Mouse (Mus musculus): ENCODE data around the gene Gm13691. TPM values are rescaled to one million over a fixed set of nuclear protein-coding genes. Genes with fewer than 3 reads are reported as not detected.
A peak's percentile ranks its signal among the peaks of the same experiment; 100 is the strongest.
"Not testable (repeated sequence)": the region's sequence is repeated elsewhere in the genome, so short reads cannot be mapped to it uniquely, and the experiment has no call there.

The Gm13691 gene
- polyA plus RNA-seq (2016; fragmentation: Nextera tagmentation; extraction: Ambion mirVana): not detected in 2 replicates

DNA sequence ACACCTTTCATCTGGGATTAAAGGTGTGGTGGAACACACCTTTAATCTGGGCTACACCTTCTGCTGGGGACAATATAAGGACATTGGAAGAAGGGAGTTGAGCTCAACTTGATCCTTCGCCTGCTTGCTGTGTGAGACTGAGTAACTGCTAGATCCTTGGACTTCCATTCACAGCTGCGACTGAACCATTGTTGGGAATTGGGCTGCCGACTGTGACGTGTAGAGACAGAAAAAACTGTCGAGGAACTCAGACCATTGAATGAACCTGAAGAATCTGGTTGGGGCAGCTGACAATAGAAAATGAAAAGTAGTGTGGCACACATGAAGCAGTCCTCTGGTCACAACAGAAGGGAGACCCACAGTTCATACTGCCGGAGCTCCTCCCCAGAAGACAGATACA, at the start of gene Gm13691:
Gene Gm13691, plus strand, starts transcription at position 301 of the 400 bp plus-strand sequence.
- H3K4me2 ChIP-seq; H3K27me3 ChIP-seq; H3K9ac ChIP-seq; ATAC-seq (ENCODE audit: low FRiP score); H3K27ac ChIP-seq; H3K36me3 ChIP-seq (replicated peaks); H3K4me1 ChIP-seq; H3K9me3 ChIP-seq; H3K4me3 ChIP-seq (replicated peaks): not testable (repeated sequence)
- WGBS: no CpG with 5 or more reads among the region's 6 CpGs

- peak; percentile 98 for ATAC-seq (ENCODE audit: low FRiP score)
Observed at GRCm38 (mm10) chr2:83940931-83941361, 49.4 kb upstream of the Gm13691 start, which contains the start of gene Zswim2. Gene Zswim2 (minus strand): TSS chr2:83941228.

GRCm38 (mm10) chr2:83941378-83941777, 49.0 kb upstream of the Gm13691 start:
- no peaks in the 10 kb centered on the region for H3K36me3 ChIP-seq (replicated peaks)
- peak; percentile 53; the same call in 1 of the 2 replicates for ATAC-seq (ENCODE audit: low FRiP score)
- H3K9me3 ChIP-seq: no peaks in the 10 kb centered on the region
- H3K9ac ChIP-seq: no peak overlapping the region
- H3K27ac ChIP-seq: no peak overlapping the region
- peak overlapping the region; percentile 35 for H3K4me3 ChIP-seq (replicated peaks)
- H3K4me1 ChIP-seq: peaks cover 4% of the 10 kb centered on the region; the same call in 1 of the 2 replicates
- WGBS: 45% methylated on average over 3 of the region's 3 CpGs
- H3K4me2 ChIP-seq: peak overlapping the region; percentile 51
- H3K27me3 ChIP-seq: no peaks in the 10 kb centered on the region

More at GRCm38 (mm10) chr2:83940931-83941361, 49.4 kb upstream of the Gm13691 start, which contains the start of gene Zswim2:
- H3K27me3 ChIP-seq: no peaks in the 10 kb centered on the region
- H3K9ac ChIP-seq: no peak within 1 kb of the TSS
- H3K4me3 ChIP-seq (replicated peaks): peak within 1 kb of the TSS; percentile 35
- WGBS: under 1% methylated on average over 20 of the region's 20 CpGs
- H3K4me1 ChIP-seq: peaks cover 4% of the 10 kb centered on the region; the same call in 1 of the 2 replicates
- H3K27ac ChIP-seq: peak within 1 kb of the TSS; percentile 5; the same call in 1 of the 2 replicates
- no peaks in the 10 kb centered on the region for H3K9me3 ChIP-seq
- peak within 1 kb of the TSS; percentile 51 for H3K4me2 ChIP-seq
- no peaks in the 10 kb centered on the region for H3K36me3 ChIP-seq (replicated peaks)

DNA sequence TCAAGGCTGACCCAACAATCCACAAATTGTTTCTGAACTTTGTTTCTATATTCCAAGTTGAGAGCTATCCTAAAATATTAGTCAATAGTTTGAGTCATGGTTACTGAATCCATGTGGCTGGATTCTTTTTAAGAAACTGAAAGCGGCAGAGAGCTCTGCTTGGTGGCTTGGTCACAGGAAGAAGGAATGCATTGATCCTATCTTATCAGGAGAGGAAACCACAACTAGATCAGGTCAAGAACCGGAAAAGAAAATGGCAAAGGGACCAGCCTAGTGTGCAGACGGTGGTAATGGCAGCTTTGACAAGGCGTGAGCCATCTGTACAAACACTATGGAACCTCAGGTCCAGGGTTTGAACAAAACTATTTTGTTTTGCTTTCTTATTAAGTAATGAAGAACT, 48.6 kb upstream of the Gm13691 start:
- no peak for ATAC-seq (ENCODE audit: low FRiP score)
- 81% methylated on average over 4 of the region's 4 CpGs for WGBS
- peaks cover 4% of the 10 kb centered on the region; the same call in 1 of the 2 replicates for H3K4me1 ChIP-seq
- H3K27ac ChIP-seq: no peak overlapping the region
- H3K36me3 ChIP-seq (replicated peaks): no peaks in the 10 kb centered on the region
- H3K4me2 ChIP-seq: no peak overlapping the region
- no peak overlapping the region for H3K4me3 ChIP-seq (replicated peaks)
- no peaks in the 10 kb centered on the region for H3K27me3 ChIP-seq
- no peak overlapping the region for H3K9ac ChIP-seq
- no peaks in the 10 kb centered on the region for H3K9me3 ChIP-seq

DNA sequence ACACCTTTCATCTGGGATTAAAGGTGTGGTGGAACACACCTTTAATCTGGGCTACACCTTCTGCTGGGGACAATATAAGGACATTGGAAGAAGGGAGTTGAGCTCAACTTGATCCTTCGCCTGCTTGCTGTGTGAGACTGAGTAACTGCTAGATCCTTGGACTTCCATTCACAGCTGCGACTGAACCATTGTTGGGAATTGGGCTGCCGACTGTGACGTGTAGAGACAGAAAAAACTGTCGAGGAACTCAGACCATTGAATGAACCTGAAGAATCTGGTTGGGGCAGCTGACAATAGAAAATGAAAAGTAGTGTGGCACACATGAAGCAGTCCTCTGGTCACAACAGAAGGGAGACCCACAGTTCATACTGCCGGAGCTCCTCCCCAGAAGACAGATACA, 35.0 kb upstream of the Gm13691 start, which contains the start of gene Gm13698:
Gene Gm13698, plus strand, starts transcription at position 301 of the 400 bp plus-strand sequence.
- H3K4me3 ChIP-seq (replicated peaks); H3K4me2 ChIP-seq; H3K27ac ChIP-seq; H3K27me3 ChIP-seq; H3K9ac ChIP-seq; H3K4me1 ChIP-seq; H3K9me3 ChIP-seq; ATAC-seq (ENCODE audit: low FRiP score); H3K36me3 ChIP-seq (replicated peaks): not testable (repeated sequence)
- no CpG with 5 or more reads among the region's 6 CpGs for WGBS

- ATAC-seq (ENCODE audit: low FRiP score); H3K27ac ChIP-seq: not testable (repeated sequence)
- WGBS: no CpG with 5 or more reads among the region's 6 CpGs
Observed at GRCm38 (mm10) chr2:83961203-83961602, 29.1 kb upstream of the Gm13691 start, which contains the start of gene Gm13693. Gene Gm13693 (plus strand): TSS chr2:83961503.

GRCm38 (mm10) chr2:83967013-83967412, 23.3 kb upstream of the Gm13691 start, which contains the start of gene Gm13695:
Gene Gm13695 (plus strand): TSS chr2:83967313.
- not testable (repeated sequence) for H3K27ac ChIP-seq; H3K27me3 ChIP-seq; H3K4me1 ChIP-seq; H3K9ac ChIP-seq; H3K36me3 ChIP-seq (replicated peaks); ATAC-seq (ENCODE audit: low FRiP score); H3K4me3 ChIP-seq (replicated peaks); H3K4me2 ChIP-seq; H3K9me3 ChIP-seq
- no CpG with 5 or more reads among the region's 6 CpGs for WGBS

More at GRCm38 (mm10) chr2:83961203-83961602, 29.1 kb upstream of the Gm13691 start, which contains the start of gene Gm13693:
- H3K9me3 ChIP-seq; H3K4me2 ChIP-seq; H3K9ac ChIP-seq; H3K4me1 ChIP-seq; H3K36me3 ChIP-seq (replicated peaks); H3K4me3 ChIP-seq (replicated peaks); H3K27me3 ChIP-seq: not testable (repeated sequence)

GRCm38 (mm10) chr2:83972823-83973222, 17.5 kb upstream of the Gm13691 start, which contains the start of gene Gm13696:
Gene Gm13696 (plus strand): TSS chr2:83973123.
- H3K27me3 ChIP-seq; H3K4me1 ChIP-seq; H3K9me3 ChIP-seq; H3K4me3 ChIP-seq (replicated peaks); H3K4me2 ChIP-seq; ATAC-seq (ENCODE audit: low FRiP score); H3K36me3 ChIP-seq (replicated peaks); H3K9ac ChIP-seq; H3K27ac ChIP-seq: not testable (repeated sequence)
- no CpG with 5 or more reads among the region's 6 CpGs for WGBS

GRCm38 (mm10) chr2:83978633-83979032, 11.7 kb upstream of the Gm13691 start, which contains the start of gene Gm13694:
Gene Gm13694 (plus strand): TSS chr2:83978933.
- not testable (repeated sequence) for H3K36me3 ChIP-seq (replicated peaks); H3K4me3 ChIP-seq (replicated peaks); H3K27me3 ChIP-seq; H3K4me1 ChIP-seq; H3K9me3 ChIP-seq; H3K27ac ChIP-seq; ATAC-seq (ENCODE audit: low FRiP score); H3K4me2 ChIP-seq; H3K9ac ChIP-seq
- WGBS: no CpG with 5 or more reads among the region's 6 CpGs

DNA sequence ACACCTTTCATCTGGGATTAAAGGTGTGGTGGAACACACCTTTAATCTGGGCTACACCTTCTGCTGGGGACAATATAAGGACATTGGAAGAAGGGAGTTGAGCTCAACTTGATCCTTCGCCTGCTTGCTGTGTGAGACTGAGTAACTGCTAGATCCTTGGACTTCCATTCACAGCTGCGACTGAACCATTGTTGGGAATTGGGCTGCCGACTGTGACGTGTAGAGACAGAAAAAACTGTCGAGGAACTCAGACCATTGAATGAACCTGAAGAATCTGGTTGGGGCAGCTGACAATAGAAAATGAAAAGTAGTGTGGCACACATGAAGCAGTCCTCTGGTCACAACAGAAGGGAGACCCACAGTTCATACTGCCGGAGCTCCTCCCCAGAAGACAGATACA, 5.9 kb upstream of the Gm13691 start, which contains the start of gene Gm13697:
Gene Gm13697, plus strand, starts transcription at position 301 of the 400 bp plus-strand sequence.
- H3K9me3 ChIP-seq; H3K4me1 ChIP-seq; H3K27me3 ChIP-seq; ATAC-seq (ENCODE audit: low FRiP score); H3K4me3 ChIP-seq (replicated peaks); H3K9ac ChIP-seq; H3K27ac ChIP-seq; H3K4me2 ChIP-seq; H3K36me3 ChIP-seq (replicated peaks): not testable (repeated sequence)
- no CpG with 5 or more reads among the region's 6 CpGs for WGBS

DNA sequence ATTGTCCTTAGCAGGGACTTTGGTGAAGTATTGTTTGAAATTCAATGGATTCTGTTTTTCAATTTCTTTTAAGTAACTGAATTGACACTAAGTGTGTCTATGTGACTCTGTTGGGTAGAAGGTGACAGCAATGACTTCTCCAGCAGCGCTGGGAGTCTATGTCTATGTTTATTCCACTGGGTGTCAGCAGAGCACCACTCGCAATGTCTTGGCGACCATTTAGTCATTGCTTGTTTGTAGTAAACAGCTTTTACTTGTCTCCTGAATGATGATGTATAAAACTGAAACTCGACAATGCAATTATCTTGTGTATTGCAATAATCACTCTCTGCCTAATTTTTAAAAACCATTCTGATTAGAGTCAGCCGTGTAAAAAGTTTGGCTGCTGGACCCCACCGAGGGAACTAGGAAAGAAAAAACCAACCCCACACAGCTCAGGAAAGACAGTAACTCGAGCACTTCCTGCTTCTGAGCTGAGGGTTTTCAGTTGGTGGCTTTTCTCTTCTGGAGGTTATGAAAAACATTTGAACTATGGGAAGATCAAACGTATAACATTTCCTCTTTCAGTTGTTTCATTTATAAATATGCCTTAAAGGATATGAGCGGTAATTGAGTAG, 3.4 kb downstream of the Gm13691 start:
- not testable (repeated sequence) for H3K4me1 ChIP-seq

GRCm38 (mm10) chr2:83994526-83994925, 4.2 kb downstream of the Gm13691 start:
- not testable (repeated sequence) for H3K27ac ChIP-seq; H3K36me3 ChIP-seq (replicated peaks); H3K4me1 ChIP-seq; H3K9ac ChIP-seq; H3K4me2 ChIP-seq; H3K9me3 ChIP-seq; ATAC-seq (ENCODE audit: low FRiP score); H3K27me3 ChIP-seq; H3K4me3 ChIP-seq (replicated peaks)
- WGBS: 89% methylated on average over 3 of the region's 3 CpGs

More for the DNA sequence above, 3.4 kb downstream of the Gm13691 start:
- not testable (repeated sequence) for H3K9ac ChIP-seq; H3K27me3 ChIP-seq; ATAC-seq (ENCODE audit: low FRiP score); H3K9me3 ChIP-seq; H3K4me2 ChIP-seq; H3K27ac ChIP-seq; H3K36me3 ChIP-seq (replicated peaks); H3K4me3 ChIP-seq (replicated peaks)
- 75% methylated on average over 8 of the region's 9 CpGs for WGBS
